Mouse (Mus musculus) adrenal gland, adult 18-20 months (tissue): ENCODE data around the gene Gm11213. TPM values are rescaled to one million over a fixed set of nuclear protein-coding genes. Genes with fewer than 3 reads are reported as not detected.

ENCODE experiments used
- DNase-seq, 2 experiments: peaks; one replicate each; pipeline ENCODE4 v3.0.0; 2021 to 2022; ENCODE audit warnings: low spot score in 2 of 2
- total RNA-seq, 2 experiments: library from RNA; stranded (reverse); gene quantifications; 1 replicate in 1 of 2; 2 replicates in 1 of 2; pipeline ENCODE4 v1.2.3; 2021

Gene Gm11213
- total RNA-seq, 2 experiments from 2014 or later: not detected

GRCm38 (mm10) chr4:63582580-63582979 lies 22.5 kb downstream of the Gm11213 start:
- DNase-seq: no peak

- no peak for DNase-seq
Measured at GRCm38 (mm10) chr4:63580078-63580477, 25.0 kb downstream of the Gm11213 start.

GRCm38 (mm10) chr4:63579649-63580048 lies 25.4 kb downstream of the Gm11213 start:
- DNase-seq: no peak

- DNase-seq: no peak
Measured at GRCm38 (mm10) chr4:63572621-63573020, 32.4 kb downstream of the Gm11213 start.

- no peak for DNase-seq
Measured at GRCm38 (mm10) chr4:63570208-63570781, 34.8 kb downstream of the Gm11213 start.

GRCm38 (mm10) chr4:63569322-63569721 lies 35.7 kb downstream of the Gm11213 start:
- DNase-seq: no peak

- DNase-seq: no peak
Measured at GRCm38 (mm10) chr4:63567712-63568390, 37.2 kb downstream of the Gm11213 start.

GRCm38 (mm10) chr4:63562742-63563141 lies 42.3 kb downstream of the Gm11213 start:
- DNase-seq: no peak

GRCm38 (mm10) chr4:63561861-63562675 lies 43.0 kb downstream of the Gm11213 start:
- DNase-seq: no peak

- DNase-seq: no peak
Measured at GRCm38 (mm10) chr4:63560079-63560478, 45.0 kb downstream of the Gm11213 start.

- DNase-seq: no peak
Measured at GRCm38 (mm10) chr4:63559127-63559697, 45.8 kb downstream of the Gm11213 start.

- DNase-seq: peak; percentile 80 to 82
Measured at GRCm38 (mm10) chr4:63558407-63559081, 46.5 kb downstream of the Gm11213 start, which contains the start of gene Tmem268. Gene Tmem268 (plus strand): TSS chr4:63558781.

GRCm38 (mm10) chr4:63557124-63558059 lies 47.7 kb downstream of the Gm11213 start:
- DNase-seq: no peak

- DNase-seq: no peak
Measured at GRCm38 (mm10) chr4:63556665-63557064, 48.4 kb downstream of the Gm11213 start.

- no peak for DNase-seq
Measured at GRCm38 (mm10) chr4:63555111-63555510, 50.0 kb downstream of the Gm11213 start.

- no peak for DNase-seq
Measured at GRCm38 (mm10) chr4:63554616-63555015, 50.4 kb downstream of the Gm11213 start.

- no peak for DNase-seq
Measured at GRCm38 (mm10) chr4:63553789-63554576, 51.1 kb downstream of the Gm11213 start.

- DNase-seq: no peak
Measured at GRCm38 (mm10) chr4:63552865-63553264, 52.2 kb downstream of the Gm11213 start.

- DNase-seq: no peak
Measured at GRCm38 (mm10) chr4:63550908-63551307, 54.2 kb downstream of the Gm11213 start.
